Mouse (Mus musculus): ENCODE measurements at regions not wholly inside any gene's neighbourhood (a gene's known extent, or its start where the extent isn't known, plus 50 kb on each side); places are given as distances from the start of the nearest gene placed in this dataset.

- peak in 1 of 2 experiments; percentile 27 for DNase-seq
Observed at GRCm38 (mm10) chr8:25463532-25463931, 639.4 kb upstream of the Adam5 start.

GRCm38 (mm10) chr8:25462492-25462891, 638.3 kb upstream of the Adam5 start:
- DNase-seq, result no peak

- no peak for DNase-seq
Observed at GRCm38 (mm10) chr8:25455644-25456043, 631.5 kb upstream of the Adam5 start.

GRCm38 (mm10) chr8:25454972-25455371, 630.8 kb upstream of the Adam5 start:
- no peak for DNase-seq

GRCm38 (mm10) chr8:25453826-25454225, 629.7 kb upstream of the Adam5 start:
- DNase-seq, result no peak

- DNase-seq, result no peak
Observed at GRCm38 (mm10) chr8:25450544-25450943, 626.4 kb upstream of the Adam5 start.

GRCm38 (mm10) chr8:25449590-25449989, 625.4 kb upstream of the Adam5 start:
- no peak for DNase-seq

- no peak for DNase-seq
Observed at GRCm38 (mm10) chr8:25447900-25448299, 623.7 kb upstream of the Adam5 start.

- no peak for DNase-seq
Observed at GRCm38 (mm10) chr8:25445968-25446367, 621.8 kb upstream of the Adam5 start.

- DNase-seq, result no peak
Observed at GRCm38 (mm10) chr8:25445054-25445453, 620.9 kb upstream of the Adam5 start.

GRCm38 (mm10) chr8:25443552-25443951, 619.4 kb upstream of the Adam5 start:
- no peak for DNase-seq

GRCm38 (mm10) chr8:25441057-25441441, 616.9 kb upstream of the Adam5 start:
- DNase-seq, result no peak

GRCm38 (mm10) chr8:25440391-25441056, 616.4 kb upstream of the Adam5 start:
- peak; percentile 80 to 86 for DNase-seq

- peak; percentile 60 to 64 for DNase-seq
Observed at GRCm38 (mm10) chr8:25439971-25440370, 615.8 kb upstream of the Adam5 start.

GRCm38 (mm10) chr8:25438021-25438620, 614.0 kb upstream of the Adam5 start:
- DNase-seq, result no peak

- no peak for DNase-seq
Observed at GRCm38 (mm10) chr8:25437178-25437577, 613.0 kb upstream of the Adam5 start.

GRCm38 (mm10) chr8:25430552-25430951, 606.4 kb upstream of the Adam5 start:
- DNase-seq, result no peak

- DNase-seq, result no peak
Observed at GRCm38 (mm10) chr8:25429846-25430482, 605.8 kb upstream of the Adam5 start.

GRCm38 (mm10) chr8:25428761-25429160, 604.6 kb upstream of the Adam5 start:
- peak; percentile 34 for DNase-seq

- DNase-seq, result no peak
Observed at GRCm38 (mm10) chr8:25426207-25426606, 602.0 kb upstream of the Adam5 start.

GRCm38 (mm10) chr8:25421478-25421877, 597.3 kb upstream of the Adam5 start:
- DNase-seq, result no peak

GRCm38 (mm10) chr8:25410536-25410935, 586.4 kb upstream of the Adam5 start:
- DNase-seq, result no peak

- DNase-seq, result no peak
Observed at GRCm38 (mm10) chr8:25407862-25408261, 583.7 kb upstream of the Adam5 start.

- DNase-seq, result no peak
Observed at GRCm38 (mm10) chr8:25392766-25393166, 568.6 kb upstream of the Adam5 start.

Data from adrenal gland, postnatal 36 days (tissue).